Mouse (Mus musculus): ENCODE results near the gene Emc10. TPM values are rescaled to one million over a fixed set of nuclear protein-coding genes. Genes with fewer than 3 reads are reported as not detected.
A peak's percentile ranks its signal among the peaks of the same experiment; 100 is the strongest.

Gene Emc10
- polyA plus RNA-seq (2012; rRNA removed) = 224 and 274 TPM in 2 replicates

GRCm38 (mm10) chr7:44495992-44496770 is at the start of gene Emc10, which contains the start of gene Fam71e1:
TSS of gene Emc10 (minus strand) at chr7:44496529.
TSS of gene Fam71e1 (plus strand) at chr7:44496581.
- peak; percentile 86 for DNase-seq (ENCODE audit: low read depth)

GRCm38 (mm10) chr7:44543071-44543470 is 46.7 kb upstream of the Emc10 start:
- no peak for DNase-seq (ENCODE audit: low read depth)

- DNase-seq (ENCODE audit: low read depth) = no peak
Measured at GRCm38 (mm10) chr7:44542555-44542954, 46.2 kb upstream of the Emc10 start.

- no peak for DNase-seq (ENCODE audit: low read depth)
Measured at GRCm38 (mm10) chr7:44538756-44539624, 42.7 kb upstream of the Emc10 start.

- DNase-seq (ENCODE audit: low read depth) = no peak
Measured at GRCm38 (mm10) chr7:44537496-44537895, 41.2 kb upstream of the Emc10 start.

GRCm38 (mm10) chr7:44537009-44537408 is 40.7 kb upstream of the Emc10 start:
- DNase-seq (ENCODE audit: low read depth) = no peak

- DNase-seq (ENCODE audit: low read depth) = peak; percentile 70
Measured at GRCm38 (mm10) chr7:44536590-44536968, 40.2 kb upstream of the Emc10 start.

- no peak for DNase-seq (ENCODE audit: low read depth)
Measured at GRCm38 (mm10) chr7:44535657-44536589, 39.6 kb upstream of the Emc10 start.

GRCm38 (mm10) chr7:44534656-44535441 is 38.5 kb upstream of the Emc10 start:
- DNase-seq (ENCODE audit: low read depth) = no peak

GRCm38 (mm10) chr7:44534242-44534641 is 37.9 kb upstream of the Emc10 start:
- DNase-seq (ENCODE audit: low read depth) = no peak

- no peak for DNase-seq (ENCODE audit: low read depth)
Measured at GRCm38 (mm10) chr7:44533746-44534045, 37.4 kb upstream of the Emc10 start.

- no peak for DNase-seq (ENCODE audit: low read depth)
Measured at GRCm38 (mm10) chr7:44532918-44533745, 36.8 kb upstream of the Emc10 start.

GRCm38 (mm10) chr7:44531946-44532732 is 35.8 kb upstream of the Emc10 start, which contains the start of gene Spib:
TSS of gene Spib (minus strand) at chr7:44532071.
- no peak for DNase-seq (ENCODE audit: low read depth)

GRCm38 (mm10) chr7:44531207-44531606 is 34.9 kb upstream of the Emc10 start:
- no peak for DNase-seq (ENCODE audit: low read depth)

- no peak for DNase-seq (ENCODE audit: low read depth)
Measured at GRCm38 (mm10) chr7:44530507-44530906, 34.2 kb upstream of the Emc10 start.

GRCm38 (mm10) chr7:44529518-44529917 is 33.2 kb upstream of the Emc10 start:
- no peak for DNase-seq (ENCODE audit: low read depth)

- DNase-seq (ENCODE audit: low read depth) = no peak
Measured at GRCm38 (mm10) chr7:44527483-44528398, 31.4 kb upstream of the Emc10 start.
